Mouse (Mus musculus) thymus, postnatal 10 days (tissue): ENCODE measurements around the gene Slc9a9.

Source experiments
- DNase-seq, 2 experiments: peaks; one replicate each; pipeline ENCODE4 v3.0.0; 2021; ENCODE audit warnings: low spot score in 2 of 2

Slc9a9 gene

DNA sequence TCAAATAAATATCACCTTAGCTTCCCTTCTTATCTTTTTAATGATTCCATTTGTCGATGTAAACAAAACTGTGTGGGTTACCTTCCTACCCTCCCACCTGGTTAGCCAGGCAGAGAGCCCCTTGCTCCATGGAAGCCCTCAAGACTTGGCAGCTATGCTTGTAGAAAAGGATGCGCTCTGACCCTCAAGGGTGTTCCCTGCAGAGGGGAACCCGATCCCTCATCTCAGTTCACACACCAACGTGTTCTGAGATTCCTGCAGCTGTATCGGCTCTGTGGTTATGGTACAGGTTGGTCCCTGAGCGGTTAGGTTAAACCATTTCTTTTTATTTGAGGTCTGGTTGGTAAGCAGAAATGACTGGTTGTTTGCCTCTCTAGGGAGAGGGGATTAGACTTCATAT, 484.3 kb downstream of the Slc9a9 start:
- no peak for DNase-seq

DNA sequence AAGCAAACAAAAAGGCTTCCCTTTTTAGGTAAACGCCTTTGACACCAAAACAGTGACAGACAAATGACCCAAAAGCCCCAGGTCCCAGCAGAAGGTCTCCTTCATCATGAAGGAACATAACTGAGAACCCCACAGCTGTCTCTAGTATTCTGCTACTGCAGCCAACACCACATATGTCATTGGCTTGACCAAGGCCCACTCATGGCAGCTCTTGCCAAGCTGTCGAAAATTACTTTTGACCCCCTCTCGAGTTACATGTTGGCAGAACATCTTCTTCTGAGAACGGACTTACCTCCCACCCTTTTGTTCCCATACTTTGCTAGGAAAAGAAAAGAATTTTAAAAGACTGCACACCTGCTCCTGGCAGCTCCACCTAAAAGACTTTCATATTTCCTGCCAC, 488.2 kb downstream of the Slc9a9 start:
- no peak for DNase-seq

DNA sequence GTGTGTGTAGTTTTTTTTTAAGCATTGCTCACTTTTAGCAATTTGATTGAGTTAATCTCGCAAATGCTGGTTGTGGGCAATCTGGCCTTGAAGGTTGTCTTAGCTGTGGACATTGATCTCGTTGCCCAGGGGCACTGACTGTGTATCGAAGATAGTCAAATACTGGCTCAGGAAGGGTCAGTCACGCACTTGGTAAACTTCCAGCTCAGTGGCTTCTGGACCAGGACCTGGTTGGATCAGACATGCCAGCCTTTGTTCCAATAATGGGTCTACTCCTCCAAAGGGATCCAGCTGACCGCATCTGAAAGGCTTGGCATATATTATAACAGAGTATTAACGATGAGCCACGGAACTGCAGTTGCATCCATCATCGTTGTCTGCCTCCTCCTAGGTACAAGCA, 489.2 kb downstream of the Slc9a9 start:
- DNase-seq, result no peak

DNA sequence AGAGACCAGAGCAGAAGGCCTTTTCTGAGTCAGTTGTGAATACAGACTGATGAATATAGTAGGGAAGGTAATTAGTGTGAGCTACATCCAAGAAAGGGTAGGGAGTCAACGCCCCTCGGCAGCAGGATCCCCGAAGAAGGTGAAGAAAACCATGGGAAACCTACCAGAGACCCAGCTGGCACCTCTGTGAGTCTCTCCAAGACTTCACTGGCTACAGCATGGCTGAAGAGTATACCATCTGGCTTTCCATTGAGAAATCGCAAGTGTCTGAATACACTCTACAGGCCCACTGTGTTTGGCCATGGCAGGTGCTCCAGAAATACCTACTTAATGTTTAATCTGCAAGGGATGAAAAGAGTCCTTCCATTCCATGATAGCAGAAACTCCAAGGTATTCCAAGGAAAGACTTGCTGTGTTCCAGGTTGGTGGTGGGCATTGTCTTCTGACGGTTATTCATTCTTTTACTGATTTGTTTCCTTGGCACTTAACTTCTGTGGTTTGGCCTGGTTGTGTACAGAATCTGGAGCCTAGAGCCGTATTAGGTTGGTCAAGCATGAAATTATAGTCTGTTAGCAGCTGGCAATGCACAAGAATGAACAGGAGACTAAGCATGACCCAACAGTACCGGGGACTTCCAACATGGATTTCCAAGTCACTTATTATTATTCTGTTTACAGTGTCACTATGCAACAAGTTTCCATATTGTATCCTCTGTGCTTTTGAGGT, 491.0 kb downstream of the Slc9a9 start:
- DNase-seq, result no peak

- no peak for DNase-seq
These were observed 492.0 kb downstream of the Slc9a9 start for GRCm38 (mm10) chr9:95161699-95162098.

GRCm38 (mm10) chr9:95166224-95166623, 496.5 kb downstream of the Slc9a9 start:
- DNase-seq, result no peak

- no peak for DNase-seq
These were observed 498.1 kb downstream of the Slc9a9 start for GRCm38 (mm10) chr9:95167806-95168205.

DNA sequence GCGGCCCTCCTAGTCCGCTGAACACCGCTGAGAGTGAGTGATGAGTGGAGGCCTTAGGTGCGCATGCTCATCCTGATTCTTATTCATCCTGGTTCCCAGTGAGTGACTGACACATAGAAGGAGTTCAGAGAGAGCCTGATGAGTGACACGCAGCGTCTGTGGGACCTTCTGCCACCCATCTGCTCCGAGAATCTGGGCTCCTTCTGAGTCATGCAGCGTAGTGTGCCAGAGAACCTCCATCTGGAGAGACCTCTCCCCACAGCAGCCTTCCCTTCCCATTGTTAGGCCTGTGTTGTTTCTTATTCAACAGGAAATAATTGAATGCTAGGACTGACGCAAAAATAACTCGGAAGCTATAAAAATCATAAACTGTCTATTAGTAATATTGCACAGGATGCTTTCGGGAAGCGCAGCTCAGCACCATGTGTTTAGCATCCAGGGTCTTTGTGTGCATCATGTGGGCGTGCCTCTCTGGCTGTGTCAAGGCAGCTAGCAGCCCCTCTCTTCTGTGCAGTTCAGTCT, 498.8 kb downstream of the Slc9a9 start:
- DNase-seq, result no peak

DNA sequence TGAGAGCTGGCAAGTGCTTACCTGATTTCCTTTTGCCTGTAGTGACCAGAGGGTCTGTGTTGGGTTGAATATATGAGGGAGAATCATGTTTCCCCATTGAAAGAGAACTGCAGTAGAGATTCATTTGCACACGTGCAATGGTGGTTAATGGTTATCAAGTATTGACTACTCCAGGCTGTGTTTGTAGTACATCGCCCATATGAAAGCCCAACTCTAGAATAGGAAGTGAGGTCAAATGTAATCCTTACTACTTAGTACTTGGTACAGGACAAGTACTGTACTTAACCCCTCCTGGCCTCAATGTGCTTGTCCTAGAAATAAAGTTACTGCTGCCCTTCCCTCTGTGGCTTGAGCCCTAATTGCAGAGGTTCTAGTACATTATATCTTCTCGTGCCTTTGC, 508.5 kb downstream of the Slc9a9 start:
- DNase-seq, result no peak

GRCm38 (mm10) chr9:95180005-95180404, 510.3 kb downstream of the Slc9a9 start:
- DNase-seq, result no peak

DNA sequence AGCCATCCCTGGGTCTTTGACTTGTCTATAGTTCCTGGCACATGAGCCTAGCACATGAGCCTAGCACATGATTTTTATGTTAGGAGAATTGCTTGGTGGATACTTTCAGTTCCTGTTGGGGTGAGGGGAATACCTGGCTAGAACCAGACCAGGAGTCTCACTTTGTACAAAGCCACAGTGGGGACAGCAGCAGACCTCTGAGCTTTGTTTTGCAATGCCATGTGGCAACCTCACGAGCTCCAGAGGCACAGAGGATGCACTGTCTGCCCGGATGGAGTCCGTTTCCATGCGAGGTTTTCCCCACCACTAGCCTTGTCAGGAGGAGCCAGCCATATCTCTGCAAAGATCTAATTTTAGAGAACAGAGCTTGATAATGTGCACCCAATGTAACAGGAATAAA, 510.9 kb downstream of the Slc9a9 start:
- DNase-seq, result no peak

- DNase-seq, result no peak
These were observed 511.7 kb downstream of the Slc9a9 start for GRCm38 (mm10) chr9:95181241-95182043.

DNA sequence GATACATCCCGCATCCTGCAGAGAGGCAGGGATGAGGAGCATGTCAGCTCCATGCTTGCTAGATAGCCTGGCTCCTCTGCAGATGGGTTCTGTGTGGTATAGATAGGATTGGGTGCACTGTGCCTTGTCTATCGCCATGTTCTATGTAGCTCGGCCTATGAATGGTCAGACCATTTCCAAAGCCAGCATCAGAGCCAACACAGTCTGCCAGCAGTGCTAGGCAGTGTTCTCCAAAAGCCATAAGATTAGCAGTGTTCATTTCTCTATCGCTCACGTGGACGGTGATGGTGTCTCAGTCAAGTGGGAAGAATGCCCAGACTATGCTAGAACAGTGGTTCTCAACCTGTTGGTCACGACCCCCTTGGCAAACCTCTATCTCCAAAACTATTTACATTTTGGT, 512.6 kb downstream of the Slc9a9 start:
- DNase-seq, result no peak

DNA sequence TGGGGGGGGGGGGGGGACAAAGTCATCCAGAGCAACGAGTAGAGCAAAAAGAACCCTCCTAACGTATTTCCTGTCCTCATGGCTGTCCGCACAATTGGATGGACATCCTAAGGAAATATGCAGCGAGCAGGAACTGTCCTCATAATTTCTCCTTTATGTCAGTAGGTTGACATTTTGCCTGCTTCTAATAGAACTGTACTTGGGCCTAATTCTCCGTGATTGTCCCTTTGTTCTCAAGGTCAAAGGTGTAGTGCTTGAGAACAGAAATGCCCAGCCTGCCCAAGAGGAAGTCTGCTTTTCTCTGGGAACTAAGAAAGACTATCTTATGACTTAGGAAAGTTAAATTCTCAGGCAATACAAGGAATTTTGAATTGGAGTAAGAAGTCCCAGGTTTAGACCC, 514.7 kb downstream of the Slc9a9 start:
- no peak for DNase-seq

GRCm38 (mm10) chr9:95185840-95186239, 516.1 kb downstream of the Slc9a9 start:
- no peak for DNase-seq

GRCm38 (mm10) chr9:95186386-95187289, 516.9 kb downstream of the Slc9a9 start:
- no peak for DNase-seq

DNA sequence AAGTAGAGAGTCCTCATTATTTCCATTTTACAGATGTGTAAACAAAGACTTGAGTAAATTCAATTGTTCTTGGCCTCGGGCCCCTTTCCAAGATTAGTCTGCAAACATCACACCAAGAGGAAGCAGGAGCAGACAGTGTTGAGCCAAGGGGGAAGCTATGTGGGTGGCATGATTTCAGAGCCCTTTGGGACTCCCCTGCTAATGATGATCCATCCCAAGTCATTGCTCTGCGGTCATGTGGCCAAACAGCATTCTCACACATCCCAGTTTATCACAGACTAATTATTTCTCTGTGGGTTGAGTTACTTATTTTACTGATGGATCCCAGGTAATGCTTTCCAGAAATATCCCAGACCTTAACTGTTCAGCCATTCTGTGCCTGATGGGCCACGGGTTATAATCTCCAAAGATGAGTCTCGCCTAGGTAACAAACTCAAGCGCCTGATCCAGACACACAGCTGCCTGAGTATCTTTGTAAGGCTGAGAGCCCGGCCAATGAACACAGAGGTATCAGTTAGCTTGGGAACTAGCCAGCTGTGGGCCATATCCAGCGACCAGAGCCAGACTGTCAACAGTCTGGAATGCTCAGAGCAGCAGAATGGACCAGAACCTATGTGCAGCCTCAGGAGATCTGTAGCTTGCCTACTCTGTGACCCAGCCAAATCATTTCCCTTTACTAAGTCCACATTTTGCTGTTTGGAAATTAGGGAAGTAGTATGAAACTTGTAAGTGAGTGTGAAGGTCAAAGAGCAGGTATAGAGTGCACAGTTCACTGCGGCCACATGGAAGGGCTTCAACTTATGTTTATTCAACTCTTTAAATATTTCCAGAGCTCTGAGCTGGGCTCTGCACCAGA, 518.9 kb downstream of the Slc9a9 start:
- no peak for DNase-seq

DNA sequence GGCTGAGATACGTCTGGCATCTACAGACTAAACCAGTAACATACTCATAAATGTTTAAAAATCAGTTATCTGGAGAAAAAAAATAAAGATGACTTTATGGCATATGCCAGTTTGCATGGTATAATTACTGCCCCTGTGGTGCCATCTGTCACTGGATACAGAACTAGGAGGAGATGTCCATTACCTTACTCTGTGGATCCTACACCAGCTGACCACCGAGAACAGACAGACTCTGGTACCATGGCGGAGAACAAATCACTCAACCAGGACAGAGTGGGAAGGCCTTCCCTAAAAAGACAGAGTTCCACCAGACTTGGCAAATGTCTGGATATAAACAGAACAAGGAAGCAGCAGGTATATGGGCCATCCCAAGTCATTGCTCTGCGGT, 519.5 kb downstream of the Slc9a9 start:
- DNase-seq, result no peak

- no peak for DNase-seq
These were observed 521.7 kb downstream of the Slc9a9 start for GRCm38 (mm10) chr9:95191442-95191841.

DNA sequence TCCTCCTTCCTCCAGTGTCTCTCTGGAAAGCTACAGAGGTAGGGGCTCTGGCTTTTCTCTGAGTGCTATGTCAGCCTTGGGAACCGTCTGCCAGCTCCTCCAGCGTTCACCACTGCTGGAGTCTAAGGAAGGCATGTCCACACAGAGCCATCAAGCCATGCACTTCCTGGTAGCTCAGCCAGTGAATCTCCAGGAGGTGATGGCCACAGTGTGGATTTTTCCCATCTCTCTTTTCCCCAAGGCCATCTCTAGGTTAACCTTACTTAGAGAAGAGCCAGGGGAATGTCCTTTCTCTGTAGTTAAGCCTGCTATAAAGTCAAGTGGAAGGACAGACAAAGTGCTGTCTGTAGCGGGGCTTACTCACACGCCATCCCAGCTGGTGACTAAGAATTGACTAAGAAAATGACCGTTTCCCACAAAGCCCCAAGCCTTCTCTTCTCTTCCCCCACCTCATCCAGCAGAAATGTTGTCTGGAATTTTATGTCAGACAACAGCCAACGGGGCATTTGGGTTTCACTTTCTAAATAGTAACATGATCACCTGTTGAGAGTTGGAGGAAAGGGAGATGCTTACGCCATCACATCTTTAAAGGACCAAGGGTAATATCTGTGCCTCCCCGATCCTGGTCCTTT, 523.3 kb downstream of the Slc9a9 start:
- no peak for DNase-seq

DNA sequence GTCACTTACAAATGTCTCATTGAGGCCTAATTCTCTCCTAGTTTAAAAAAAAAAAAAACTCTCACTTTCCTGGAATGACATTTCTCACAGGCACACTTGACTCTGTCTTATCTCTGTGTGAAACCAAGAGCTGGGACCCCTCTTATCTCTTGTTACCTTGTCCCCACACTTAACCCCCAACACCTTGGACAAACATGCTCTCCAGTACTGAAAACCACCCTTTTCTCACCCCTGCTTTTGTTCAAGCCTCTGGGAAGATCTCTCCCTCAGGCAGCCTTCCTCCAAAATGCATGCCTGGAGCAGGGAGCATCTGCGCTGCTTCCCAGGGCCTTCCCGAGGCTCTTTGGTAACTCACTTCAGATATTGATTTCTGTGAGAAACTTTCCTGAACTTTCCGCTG, 524.0 kb downstream of the Slc9a9 start:
- no peak for DNase-seq
